ENCODE assay signal across 14 mouse cellular contexts in genomic region chr2:108686019-108686743, GRCm38 (mm10).
DNase-seq lines count a peak whose midpoint lies in the region; ATAC-seq and TF ChIP-seq lines count a peak whose summit lies in the region.
"Had no signal": no experiment of that assay in that cellular context is flagged by ENCODE, and none has a peak within 500 bp of the region (broad histone marks: within the 10 kb centered on the region; RNA-seq: fewer than 3 reads in every experiment).

No protein-coding gene starts in this region.

- no peaks in the 10 kb centered on the region for H3K79me2 ChIP-seq in heart, adult 2 months (replicated peaks; ENCODE audit: control insufficient read depth, insufficient read depth, low read length)

- H3K9ac ChIP-seq in heart, adult 2 months (ENCODE audit: low read depth, low read length): no peak overlapping the region
- H3K9ac ChIP-seq: liver, embryonic 14.5 days; midbrain, embryonic 15.5 days had no signal

- H3K4me3 ChIP-seq in heart, adult 2 months: no peak overlapping the region
- H3K4me3 ChIP-seq in lung, adult 2 months (replicated peaks; ENCODE audit: extremely low read depth, low read depth, low read length): no peak overlapping the region
- H3K4me3 ChIP-seq: midbrain, embryonic 15.5 days had no signal

- 0 out of 2 replicates have a peak, but pooled peaks have one; percentile 45 for ATAC-seq in cerebellum, adult (ENCODE audit: insufficient number of reproducible peaks, low FRiP score, low TSS enrichment)
- peak; percentile 77 for ATAC-seq in megakaryocyte, adult 5-6 weeks (ENCODE audit: poor library complexity, severe bottlenecking)
- no peak for ATAC-seq in monocyte, adult 5-6 weeks (replicated peaks; ENCODE audit: insufficient number of reproducible peaks, low FRiP score, low TSS enrichment, poor library complexity, severe bottlenecking)
- ATAC-seq: midbrain, embryonic 15.5 days had no signal

- H3K27ac ChIP-seq in heart, adult 2 months: no peak overlapping the region
- H3K27ac ChIP-seq: liver, embryonic 14.5 days; midbrain, embryonic 15.5 days had no signal

- no peak for TF ChIP-seq CTCF in heart, adult 2 months (IDR thresholded peaks at IDR 0.05)
- TF ChIP-seq CTCF in lung, adult 2 months (IDR thresholded peaks at IDR 0.05; ENCODE audit: insufficient read depth, low read length): no peak

- no peak for TF ChIP-seq POLR2A in heart, adult 2 months (IDR thresholded peaks at IDR 0.05; ENCODE audit: insufficient read depth, low read depth, low read length)
- TF ChIP-seq POLR2A in lung, adult 2 months (IDR thresholded peaks at IDR 0.05; ENCODE audit: borderline replicate concordance, extremely low read depth, low read depth, low read length): no peak

- WGBS in heart, adult 2 months: 27% methylated on average over 6 of the region's 6 CpGs
- 38% methylated on average over 6 of the region's 6 CpGs for WGBS in lung, adult 2 months

- no peak for TF ChIP-seq EP300 in heart, adult 2 months (IDR thresholded peaks at IDR 0.05; ENCODE audit: insufficient read depth, low read depth, low read length)

- no peaks in the 10 kb centered on the region for H3K36me3 ChIP-seq in heart, adult 2 months (ENCODE audit: control insufficient read depth, insufficient read depth, low read length)
- H3K36me3 ChIP-seq: midbrain, embryonic 15.5 days had no signal

- H3K4me1 ChIP-seq in heart, adult 2 months (ENCODE audit: control insufficient read depth, insufficient read depth, low read length): no peaks in the 10 kb centered on the region
- H3K4me1 ChIP-seq in lung, adult 2 months (ENCODE audit: control insufficient read depth, insufficient read depth, low read length): no peaks in the 10 kb centered on the region
- H3K4me1 ChIP-seq: midbrain, embryonic 15.5 days had no signal

- intact Hi-C loops in heart, postnatal 10 days (cut with DNase I): no loop called here
- intact Hi-C loops in heart, adult 2 months (cut with DNase I): no loop called here

- H3K27me3 ChIP-seq in heart, adult 2 months (ENCODE audit: control insufficient read depth, insufficient read depth, low read length): no peaks in the 10 kb centered on the region
- H3K27me3 ChIP-seq: midbrain, embryonic 15.5 days had no signal

- DNase-seq in cerebellum, adult 18-20 months: no peak
- peak; percentile 7 to 17 for DNase-seq in heart, postnatal 10 days
- no peak for DNase-seq in heart, adult 2 months
- peak; percentile 10 for DNase-seq in lung, postnatal 10 days
- DNase-seq in lung, adult 2 months: no peak
- DNase-seq: B cell, adult 2 months; gastrocnemius, postnatal 10 days; right cerebral cortex, postnatal 4 days; thymus, postnatal 25 days had no signal

Comparison
In these comparisons a context has a peak if more than half of its experiments do, and no peak if none do; other contexts are left out.
1. DNase-seq: peak in heart, postnatal 10 days (2 of 2) and lung, postnatal 10 days (single experiment); none in cerebellum, adult 18-20 months (0 of 2), heart, adult 2 months (0 of 2) and lung, adult 2 months (single experiment).